Mouse (Mus musculus): ENCODE results near the gene Pard3.
A peak's percentile ranks its signal among the peaks of the same experiment; 100 is the strongest.

Gene Pard3

DNA sequence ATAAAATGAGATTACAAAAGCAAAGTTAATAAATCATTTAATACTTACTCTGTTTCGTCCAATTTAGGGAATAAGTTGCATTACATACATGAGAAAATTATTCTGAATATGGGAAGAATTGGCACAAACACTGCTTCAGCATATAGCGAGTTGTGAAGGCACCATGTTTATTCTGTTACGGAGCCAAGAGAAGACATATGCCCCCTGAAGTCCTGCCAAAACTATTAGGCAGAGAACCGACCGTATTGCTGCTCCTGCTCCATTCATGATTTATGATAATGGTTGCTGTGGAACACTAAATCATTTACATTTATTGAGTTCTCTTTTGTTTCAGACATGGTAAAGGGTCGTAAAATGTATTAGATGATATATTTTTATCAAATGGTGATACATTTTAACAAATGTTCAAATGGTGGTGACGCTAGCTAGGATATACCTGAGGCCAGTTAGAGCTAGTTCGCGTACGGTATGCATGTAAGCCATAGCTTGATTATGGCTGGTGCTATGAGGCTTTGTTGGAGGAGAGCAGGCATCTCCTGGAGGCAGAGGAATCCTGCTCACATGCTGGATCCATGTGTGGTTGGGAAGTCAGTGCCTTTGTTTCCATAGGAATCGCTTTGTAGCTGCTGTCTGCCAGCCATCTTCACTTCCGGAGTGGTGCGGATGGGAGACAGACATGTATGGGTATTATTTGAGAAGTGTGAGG lies 360.7 kb downstream of the Pard3 start:
- no peak for DNase-seq (ENCODE audit: low read depth, low spot score)
- Histone ChIP-seq H3K27me3 (ENCODE audit: control insufficient read depth, insufficient read depth, low read length, poor library complexity, severe bottlenecking) (no peaks in the 10 kb centered on the region), H3K36me3 (ENCODE audit: control insufficient read depth, insufficient read depth, low read length, poor library complexity, severe bottlenecking) (no peaks in the 10 kb centered on the region; the same call in 1 of the 2 replicates)

DNA sequence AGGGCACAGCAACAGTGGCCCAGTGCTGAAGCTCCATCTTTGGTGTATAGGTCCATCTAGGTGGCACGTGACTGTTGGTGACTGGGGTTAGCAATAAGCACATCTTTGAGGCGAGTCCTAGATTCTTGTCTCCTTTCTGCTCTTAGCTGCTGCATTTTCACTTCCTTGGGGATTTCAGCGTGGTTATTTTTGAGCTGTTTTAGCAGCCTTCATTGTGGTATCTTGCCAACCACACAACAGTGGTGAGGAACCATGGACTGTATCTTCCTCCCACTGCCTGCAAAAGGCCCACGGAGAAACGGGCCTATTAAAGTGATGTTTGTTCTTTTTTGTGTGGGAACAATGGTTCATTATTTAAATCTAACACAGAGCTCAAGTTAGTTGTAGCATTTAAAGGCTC lies 363.2 kb downstream of the Pard3 start:
- DNase-seq (ENCODE audit: low read depth, low spot score), result no peak
- H3K36me3 ChIP-seq (ENCODE audit: control insufficient read depth, insufficient read depth, low read length, poor library complexity, severe bottlenecking), result no peaks in the 10 kb centered on the region

DNA sequence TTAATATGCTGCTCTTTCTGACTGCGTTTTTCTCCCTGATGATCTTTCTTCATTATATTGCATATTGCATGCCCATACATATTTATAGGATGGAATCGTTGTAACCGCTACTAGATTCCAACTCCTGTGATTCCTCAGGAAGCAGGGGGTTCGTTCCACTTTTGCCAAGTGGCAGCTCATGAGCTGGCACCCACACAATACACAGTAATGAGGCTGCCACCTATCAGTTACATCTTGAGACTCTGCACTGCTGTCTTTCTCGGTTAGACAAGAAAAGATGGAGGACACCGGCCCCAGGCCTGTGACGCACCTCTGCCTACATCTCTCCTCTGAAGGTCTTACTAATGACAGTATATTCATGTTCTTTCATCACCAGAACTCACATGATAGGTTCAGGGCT lies 364.3 kb downstream of the Pard3 start:
- Histone ChIP-seq H3K36me3 (ENCODE audit: control insufficient read depth, insufficient read depth, low read length, poor library complexity, severe bottlenecking) (no peaks in the 10 kb centered on the region), H3K27me3 (ENCODE audit: control insufficient read depth, insufficient read depth, low read length, poor library complexity, severe bottlenecking) (no peaks in the 10 kb centered on the region)
- no peak for DNase-seq (ENCODE audit: low read depth, low spot score)

More for the DNA sequence above, 363.2 kb downstream of the Pard3 start:
- H3K27me3 ChIP-seq (ENCODE audit: control insufficient read depth, insufficient read depth, low read length, poor library complexity, severe bottlenecking), result no peaks in the 10 kb centered on the region

DNA sequence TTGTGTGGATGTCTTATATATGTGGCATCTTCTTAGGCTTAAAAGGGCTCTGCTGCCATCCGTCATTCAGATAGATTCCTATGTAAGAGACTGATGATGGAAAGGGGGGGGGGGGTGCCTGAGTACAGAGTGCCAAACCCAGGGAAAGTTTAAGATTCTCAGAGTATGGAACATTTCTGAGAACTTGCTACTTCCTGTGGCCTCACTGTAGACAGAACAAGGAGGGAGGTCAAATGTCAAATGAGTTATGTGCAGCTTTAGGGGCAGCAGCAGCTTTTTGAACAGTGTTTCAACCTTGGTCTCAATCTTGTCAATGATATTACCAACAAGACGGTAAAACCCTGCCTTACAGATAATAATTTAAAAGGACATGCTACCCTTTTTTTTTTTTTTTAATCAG lies 367.5 kb downstream of the Pard3 start:
- Histone ChIP-seq H3K27me3 (ENCODE audit: control insufficient read depth, insufficient read depth, low read length, poor library complexity, severe bottlenecking) (no peaks in the 10 kb centered on the region), H3K36me3 (ENCODE audit: control insufficient read depth, insufficient read depth, low read length, poor library complexity, severe bottlenecking) (no peaks in the 10 kb centered on the region)
- DNase-seq (ENCODE audit: low read depth, low spot score), result no peak

DNA sequence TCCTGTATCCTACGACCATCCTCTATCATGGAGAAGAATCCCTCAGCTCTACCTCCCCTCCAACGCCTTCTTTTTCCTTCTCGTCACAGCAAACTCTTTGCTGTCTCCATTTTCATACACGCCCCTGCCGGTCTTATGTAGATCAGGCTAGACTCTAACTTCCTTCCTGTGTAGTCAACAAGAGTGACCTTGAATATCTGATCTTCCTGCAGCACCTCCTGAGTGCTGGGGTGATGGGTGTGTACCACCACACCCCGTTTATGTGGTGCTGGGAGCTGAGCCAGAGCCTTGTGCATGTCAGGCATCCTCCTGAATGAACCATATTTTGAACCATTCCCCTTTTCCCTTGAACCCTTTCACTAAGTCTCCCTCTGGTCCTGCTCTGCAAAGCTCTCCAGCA lies 372.3 kb downstream of the Pard3 start:
- no peaks in the 10 kb centered on the region for H3K36me3 ChIP-seq (ENCODE audit: control insufficient read depth, insufficient read depth, low read length, poor library complexity, severe bottlenecking)
- no peak for DNase-seq (ENCODE audit: low read depth, low spot score)
- no peaks in the 10 kb centered on the region for H3K27me3 ChIP-seq (ENCODE audit: control insufficient read depth, insufficient read depth, low read length, poor library complexity, severe bottlenecking)

DNA sequence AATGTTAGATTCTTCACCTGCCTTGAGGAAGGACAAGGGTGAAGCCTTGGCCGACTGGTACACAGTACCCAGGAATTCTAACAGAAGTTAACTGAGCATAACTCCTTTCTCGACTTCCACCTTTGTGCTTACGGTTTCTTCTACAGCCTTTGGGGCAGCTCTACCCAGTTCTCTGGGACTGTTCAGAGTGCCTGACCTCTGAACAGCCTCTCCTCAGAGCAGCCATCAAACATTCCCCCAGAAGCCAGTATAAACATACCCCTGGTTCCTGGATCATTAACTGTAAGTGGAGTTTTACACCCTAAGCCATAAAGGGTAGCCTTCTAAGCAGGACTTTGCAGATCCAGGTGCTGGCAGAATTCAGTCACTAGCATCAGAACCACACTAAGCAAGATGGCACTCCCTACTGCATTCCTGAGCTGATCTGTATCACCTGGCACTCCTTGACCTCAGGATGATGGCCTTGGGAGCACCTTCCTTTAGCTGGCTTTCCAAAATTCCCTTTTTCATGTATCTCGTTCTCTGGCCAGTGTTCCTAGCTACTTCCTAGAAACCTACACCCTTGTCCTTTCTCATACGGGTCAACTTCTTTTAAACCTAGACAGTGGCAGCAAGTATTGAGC lies 374.0 kb downstream of the Pard3 start:
- no peaks in the 10 kb centered on the region for H3K36me3 ChIP-seq (ENCODE audit: control insufficient read depth, insufficient read depth, low read length, poor library complexity, severe bottlenecking)
- no peak for DNase-seq (ENCODE audit: low read depth, low spot score)
- H3K27me3 ChIP-seq (ENCODE audit: control insufficient read depth, insufficient read depth, low read length, poor library complexity, severe bottlenecking), result no peaks in the 10 kb centered on the region

DNA sequence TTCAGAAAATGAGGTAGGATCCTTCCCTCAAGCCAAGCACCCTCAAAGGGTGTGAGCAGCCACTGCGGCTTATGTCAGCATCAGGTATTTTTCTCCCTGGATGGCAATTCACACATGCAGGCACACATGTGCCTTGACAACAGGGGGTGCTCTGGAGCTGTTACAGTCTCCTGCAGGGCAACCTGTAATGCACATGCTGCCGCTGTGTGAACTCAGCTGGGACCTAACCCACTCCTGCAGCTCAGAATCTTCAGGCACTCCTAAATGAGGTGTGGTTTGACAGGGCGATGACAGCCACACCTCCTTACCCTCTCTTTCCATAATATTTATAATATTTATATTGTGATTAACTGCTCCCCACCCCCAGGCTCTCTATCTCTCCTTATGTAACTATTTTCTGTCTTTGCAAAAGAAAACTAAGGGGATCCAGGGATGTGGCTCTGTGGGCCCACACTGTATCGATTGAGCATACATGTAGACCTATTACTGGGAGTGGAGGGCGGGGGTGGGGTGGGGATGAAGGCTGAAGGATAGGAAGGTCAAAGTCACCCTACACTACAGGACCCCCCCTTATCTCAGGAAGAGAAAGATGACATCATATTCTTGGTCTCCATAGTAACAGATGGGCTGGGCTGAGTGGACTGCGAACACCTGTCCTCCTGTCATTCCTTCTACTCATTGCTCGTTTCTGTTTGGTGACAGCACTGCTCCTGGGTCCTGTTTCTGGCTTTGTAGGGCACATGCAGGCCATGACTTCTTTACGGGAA lies 375.1 kb downstream of the Pard3 start:
- peak; percentile 61 for DNase-seq (ENCODE audit: low read depth, low spot score)

DNA sequence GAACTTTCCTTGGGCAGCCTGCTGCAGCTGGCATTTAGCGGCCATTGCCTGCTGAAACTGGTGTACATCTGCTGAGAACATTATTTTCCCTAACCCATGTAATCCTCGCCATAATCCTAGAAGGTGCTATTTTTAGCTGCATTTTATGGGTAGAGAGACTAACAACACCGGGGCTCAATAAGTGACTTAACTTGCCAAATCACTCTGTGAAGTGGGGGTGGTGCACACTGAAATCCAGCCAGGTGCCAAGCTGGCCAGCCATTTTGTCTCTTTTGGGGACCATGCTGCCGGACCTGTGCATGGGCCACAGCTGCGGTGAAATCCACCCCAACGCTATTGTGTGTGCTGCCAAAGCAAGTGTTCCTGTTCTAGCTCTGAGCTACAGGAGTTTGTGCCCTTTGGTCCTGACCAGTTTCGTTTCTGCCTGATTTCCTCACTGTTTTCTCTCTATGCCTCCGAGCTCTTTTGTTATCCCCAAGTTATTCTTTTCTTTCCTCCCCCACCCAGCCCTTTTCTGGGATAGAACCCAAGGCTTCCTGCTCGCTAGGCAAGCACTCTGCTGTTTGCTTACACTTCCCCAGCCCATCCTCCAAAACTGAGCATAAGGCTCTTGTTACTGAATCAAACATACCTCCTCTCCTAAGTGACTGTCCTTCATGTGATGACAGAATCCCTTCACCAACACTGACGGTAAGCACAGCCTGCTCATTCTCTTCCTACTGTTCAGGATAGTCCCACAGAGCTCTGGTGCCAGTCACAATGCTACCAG lies 375.9 kb downstream of the Pard3 start:
- H3K27me3 ChIP-seq (ENCODE audit: control insufficient read depth, insufficient read depth, low read length, poor library complexity, severe bottlenecking), result no peaks in the 10 kb centered on the region
- H3K36me3 ChIP-seq (ENCODE audit: control insufficient read depth, insufficient read depth, low read length, poor library complexity, severe bottlenecking), result no peaks in the 10 kb centered on the region
- DNase-seq (ENCODE audit: low read depth, low spot score), result no peak

More for the DNA sequence above, 375.1 kb downstream of the Pard3 start:
- Histone ChIP-seq H3K36me3 (ENCODE audit: control insufficient read depth, insufficient read depth, low read length, poor library complexity, severe bottlenecking) (no peaks in the 10 kb centered on the region), H3K27me3 (ENCODE audit: control insufficient read depth, insufficient read depth, low read length, poor library complexity, severe bottlenecking) (no peaks in the 10 kb centered on the region)

DNA sequence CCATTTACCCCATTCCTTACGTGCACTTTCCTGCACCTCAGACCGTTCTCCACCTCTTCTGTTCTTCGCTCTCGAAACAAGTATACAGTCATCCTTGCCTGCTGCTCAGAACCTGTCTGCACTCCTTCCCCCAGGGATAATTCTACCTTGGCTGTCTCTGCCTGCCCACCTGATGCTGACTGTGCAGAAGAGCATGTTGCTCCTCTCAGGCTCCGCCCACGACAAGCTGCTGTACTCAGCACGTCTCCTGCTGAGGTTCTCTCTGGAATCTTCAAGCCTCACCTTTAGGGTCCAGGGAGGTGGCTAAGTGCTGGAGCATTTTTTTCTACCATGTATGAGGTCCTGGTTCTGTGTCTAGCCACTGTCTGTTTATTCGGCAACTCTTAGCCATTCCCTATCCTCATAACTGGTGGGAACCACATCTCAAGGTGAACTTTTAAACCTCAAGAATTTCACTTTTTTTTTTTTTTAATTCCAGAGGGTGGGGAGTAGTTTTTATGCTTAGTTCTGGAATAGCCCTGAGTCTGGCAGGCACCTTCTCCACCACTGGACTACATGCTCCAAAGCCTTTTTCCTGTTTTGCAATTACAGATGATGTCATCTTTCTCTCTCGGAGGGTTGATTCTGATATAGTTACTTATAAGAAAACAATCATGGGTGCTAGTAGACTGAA lies 376.6 kb downstream of the Pard3 start:
- Histone ChIP-seq H3K36me3 (ENCODE audit: control insufficient read depth, insufficient read depth, low read length, poor library complexity, severe bottlenecking) (no peaks in the 10 kb centered on the region), H3K27me3 (ENCODE audit: control insufficient read depth, insufficient read depth, low read length, poor library complexity, severe bottlenecking) (no peaks in the 10 kb centered on the region)
- no peak for DNase-seq (ENCODE audit: low read depth, low spot score)

DNA sequence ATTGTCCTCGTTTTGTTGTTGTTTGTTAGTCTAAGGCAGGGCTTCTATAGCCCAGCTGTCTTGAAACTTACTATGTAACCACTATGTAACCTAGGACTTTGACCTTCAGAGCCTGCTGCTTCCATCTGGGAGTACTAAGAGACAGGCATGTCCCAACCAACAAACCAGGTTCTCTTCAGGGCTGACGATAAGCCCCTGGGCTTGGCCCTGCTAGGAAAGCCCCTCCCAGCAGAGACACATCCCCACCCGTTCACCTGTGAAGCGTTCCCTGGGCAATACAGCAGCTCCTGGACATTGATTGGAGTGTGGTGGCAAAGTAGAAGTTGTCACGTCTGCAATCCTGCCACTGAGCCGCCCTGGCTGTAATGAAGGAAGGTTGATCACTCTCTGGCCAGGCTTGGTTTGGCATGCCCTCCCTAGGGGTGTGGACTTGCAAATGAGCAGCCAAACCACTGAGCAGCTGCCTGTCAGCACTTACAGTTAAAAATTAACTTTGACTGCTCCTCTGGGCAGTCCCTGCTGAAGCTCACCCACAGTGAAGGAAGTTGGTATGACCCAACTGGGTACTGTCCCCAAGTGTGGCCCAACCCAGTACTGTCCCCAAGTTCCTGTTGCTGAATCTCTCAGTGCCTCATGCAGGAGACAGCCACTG lies 377.3 kb downstream of the Pard3 start:
- Histone ChIP-seq H3K27me3 (ENCODE audit: control insufficient read depth, insufficient read depth, low read length, poor library complexity, severe bottlenecking) (no peaks in the 10 kb centered on the region), H3K36me3 (ENCODE audit: control insufficient read depth, insufficient read depth, low read length, poor library complexity, severe bottlenecking) (no peaks in the 10 kb centered on the region)
- peak; percentile 87 for DNase-seq (ENCODE audit: low read depth, low spot score)

DNA sequence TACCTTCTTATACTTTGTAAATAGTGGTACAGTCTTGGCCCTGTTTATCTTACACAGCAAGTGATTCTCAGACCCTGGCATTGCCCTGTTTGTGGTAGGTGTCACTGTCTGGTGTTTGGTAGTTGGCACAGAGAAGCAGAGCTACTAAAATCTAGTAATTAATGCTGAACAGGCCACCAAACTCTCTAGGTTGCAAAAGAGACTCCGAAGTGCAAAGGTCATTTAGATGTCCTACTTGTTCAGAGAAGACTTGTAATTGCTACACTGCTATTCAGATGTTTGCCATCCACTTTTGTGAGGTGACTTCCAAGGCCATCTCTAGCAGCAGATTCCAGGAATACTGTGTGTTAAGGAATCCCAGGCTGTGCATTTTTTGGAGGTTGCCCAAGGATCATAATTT lies 383.7 kb downstream of the Pard3 start:
- H3K27me3 ChIP-seq (ENCODE audit: control insufficient read depth, insufficient read depth, low read length, poor library complexity, severe bottlenecking), result no peaks in the 10 kb centered on the region
- H3K36me3 ChIP-seq (ENCODE audit: control insufficient read depth, insufficient read depth, low read length, poor library complexity, severe bottlenecking), result no peaks in the 10 kb centered on the region
- no peak for DNase-seq (ENCODE audit: low read depth, low spot score)

DNA sequence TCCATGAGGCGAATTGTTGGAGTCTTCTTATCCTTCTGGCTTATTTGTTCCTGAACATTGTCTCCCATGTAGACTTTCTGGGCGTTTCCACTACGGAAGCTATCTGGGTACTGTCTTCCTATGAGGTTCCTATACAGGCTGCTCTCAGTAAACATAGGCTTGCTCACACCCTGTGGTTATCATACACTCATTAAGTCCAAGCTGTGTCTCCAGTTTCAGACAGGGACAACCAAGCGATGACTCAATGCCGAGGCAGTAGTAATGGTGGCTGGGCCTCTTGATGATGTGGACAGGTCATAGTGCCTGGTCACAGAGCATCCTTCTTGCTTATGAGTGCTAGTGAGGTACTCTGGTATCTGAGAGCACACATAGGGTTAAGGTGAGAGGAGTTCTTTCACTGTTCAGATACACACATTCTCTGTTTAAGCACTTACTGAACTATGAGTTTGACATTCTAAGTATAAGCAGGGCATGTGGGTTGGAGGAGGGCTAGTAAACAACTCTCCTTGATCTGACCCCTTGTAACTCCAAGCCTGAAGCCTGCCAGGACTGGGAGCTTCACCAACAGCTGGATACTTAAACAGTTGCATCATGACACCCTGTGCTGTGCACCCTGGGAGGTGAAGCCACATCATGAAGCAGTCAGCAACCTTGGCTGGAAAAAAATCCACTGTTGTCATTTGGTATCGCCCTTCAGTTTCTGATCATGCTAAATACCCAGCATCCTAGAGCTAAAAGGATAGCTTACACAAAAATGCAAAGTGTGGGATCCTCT lies 385.6 kb downstream of the Pard3 start:
- no peak for DNase-seq (ENCODE audit: low read depth, low spot score)
- Histone ChIP-seq H3K27me3 (ENCODE audit: control insufficient read depth, insufficient read depth, low read length, poor library complexity, severe bottlenecking) (no peaks in the 10 kb centered on the region), H3K36me3 (ENCODE audit: control insufficient read depth, insufficient read depth, low read length, poor library complexity, severe bottlenecking) (no peaks in the 10 kb centered on the region)

DNA sequence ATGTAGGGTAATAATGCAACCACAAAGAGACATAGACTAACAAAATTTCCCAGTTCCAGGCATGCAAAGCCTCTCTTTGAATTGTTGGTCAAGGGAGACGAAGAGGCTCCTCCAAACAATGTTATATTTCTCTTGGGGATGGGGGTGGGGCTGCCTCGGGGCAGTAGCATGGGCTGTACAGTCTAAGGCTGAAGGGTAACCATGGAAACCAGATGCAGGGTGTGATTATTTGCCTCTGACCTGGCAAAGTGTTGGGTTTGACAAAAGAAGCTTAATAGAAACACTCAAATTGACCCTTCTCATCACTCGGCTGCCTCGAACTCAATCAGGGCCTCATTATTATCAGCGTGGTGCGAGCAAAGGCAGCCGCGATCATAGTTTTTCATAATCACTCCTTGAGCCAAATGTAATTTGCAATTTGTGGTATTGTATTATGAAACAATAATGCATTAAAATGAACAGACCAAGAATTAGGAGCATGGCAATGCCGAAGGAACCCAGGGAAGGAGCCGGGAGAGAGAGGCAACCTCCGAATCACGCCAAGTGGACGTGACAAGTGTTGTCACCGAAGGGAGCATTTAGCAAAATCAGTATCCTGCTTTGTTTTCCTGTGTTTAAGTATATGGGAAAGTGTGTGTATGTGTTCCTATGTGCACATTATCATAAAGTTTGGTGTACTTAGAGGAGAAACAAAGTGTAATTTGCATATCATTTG lies 387.4 kb downstream of the Pard3 start:
- DNase-seq (ENCODE audit: low read depth, low spot score), result no peak
- H3K27me3 ChIP-seq (ENCODE audit: control insufficient read depth, insufficient read depth, low read length, poor library complexity, severe bottlenecking), result no peaks in the 10 kb centered on the region
- H3K36me3 ChIP-seq (ENCODE audit: control insufficient read depth, insufficient read depth, low read length, poor library complexity, severe bottlenecking), result no peaks in the 10 kb centered on the region

Data from splenic B cell, adult 2 months (primary cell).